Comparison of ENCODE assay signal across 8 mouse cellular contexts in the genomic region with DNA sequence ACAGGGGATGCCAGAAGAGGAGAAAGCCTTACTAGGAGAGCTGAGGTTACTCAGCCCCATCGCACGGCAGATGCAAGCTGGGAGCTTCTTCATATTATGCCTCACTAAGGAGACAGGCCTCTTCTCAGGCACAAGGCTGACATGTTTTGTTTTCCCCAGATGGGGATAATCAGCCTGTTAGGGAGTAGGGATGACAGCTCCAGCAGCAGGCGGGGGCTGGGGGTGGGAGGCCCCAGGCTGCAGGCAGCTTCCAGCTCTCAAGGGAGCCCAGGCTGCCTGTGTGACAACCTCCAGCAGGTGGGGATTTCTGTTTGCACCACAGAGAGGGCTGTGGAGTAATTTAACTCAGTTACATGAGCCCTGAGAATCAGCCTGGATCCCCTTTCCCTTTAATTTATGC. TPM values are rescaled to one million over a fixed set of nuclear protein-coding genes. Genes with fewer than 3 reads are reported as not detected.
A peak's percentile ranks its signal among the peaks of the same experiment; 100 is the strongest.
DNase-seq lines count a peak whose midpoint lies in the region; ATAC-seq lines count a peak whose summit lies in the region.

No protein-coding gene starts in this region.

- no peaks in the 10 kb centered on the region for H3K36me3 ChIP-seq in lung, embryonic 15.5 days
- H3K36me3 ChIP-seq in neural tube, embryonic 13.5 days = no peaks in the 10 kb centered on the region

- H3K4me3 ChIP-seq in lung, embryonic 15.5 days = no peak overlapping the region
- H3K4me3 ChIP-seq in neural tube, embryonic 13.5 days = no peak overlapping the region

- no peak overlapping the region for H3K27ac ChIP-seq in lung, embryonic 15.5 days
- H3K27ac ChIP-seq in neural tube, embryonic 13.5 days (replicated peaks) = peak overlapping the region; percentile 64

- no peaks in the 10 kb centered on the region for H3K9me3 ChIP-seq in lung, embryonic 15.5 days
- no peaks in the 10 kb centered on the region for H3K9me3 ChIP-seq in neural tube, embryonic 13.5 days

- 0 out of 2 replicates have a peak, but pooled peaks have one; percentile 49 for ATAC-seq in lung, embryonic 15.5 days (ENCODE audit: borderline replicate concordance, extremely low read depth, low FRiP score, low TSS enrichment)
- ATAC-seq in frontal cortex, adult (ENCODE audit: low TSS enrichment) = peak; percentile 91
- ATAC-seq in neural tube, embryonic 13.5 days (ENCODE audit: low read depth) = peak; percentile 64
- no peak for ATAC-seq in megakaryocyte, adult 5-6 weeks (ENCODE audit: poor library complexity, severe bottlenecking)

- no peaks in the 10 kb centered on the region for H3K27me3 ChIP-seq in lung, embryonic 15.5 days
- H3K27me3 ChIP-seq in neural tube, embryonic 13.5 days = no peaks in the 10 kb centered on the region

- H3K4me2 ChIP-seq in lung, embryonic 15.5 days = no peak overlapping the region
- no peak overlapping the region for H3K4me2 ChIP-seq in neural tube, embryonic 13.5 days

- 20% methylated on average over 3 of the region's 3 CpGs for WGBS in lung, embryonic 15.5 days
- 19% methylated on average over 3 of the region's 3 CpGs for WGBS in neural tube, embryonic 13.5 days

- no peak overlapping the region for H3K9ac ChIP-seq in lung, embryonic 15.5 days
- H3K9ac ChIP-seq in neural tube, embryonic 13.5 days = peak overlapping the region; percentile 31; the same call in 1 of the 2 replicates

- no peaks in the 10 kb centered on the region for H3K4me1 ChIP-seq in lung, embryonic 15.5 days
- peaks cover 38% of the 10 kb centered on the region for H3K4me1 ChIP-seq in neural tube, embryonic 13.5 days (replicated peaks)

- DNase-seq in lung, postnatal 36 days = no peak
- DNase-seq in layer of hippocampus, adult 9-11 months = peak; percentile 86
- no peak for DNase-seq in B cell, adult 2 months
- DNase-seq in thymus, adult 18-20 months = no peak

RNA-seq across cellular contexts. Expression of a gene that starts 17.4 kb away (rescaled TPM):
- polyA plus RNA-seq in lung, embryonic 15.5 days (2015; fragmentation: Nextera tagmentation; extraction: Ambion mirVana) = 0.40 and 0.71 TPM in 2 replicates
- polyA plus RNA-seq in neural tube, embryonic 13.5 days (2015; fragmentation: Nextera tagmentation; extraction: Ambion mirVana) = 40.5 and 43.9 TPM in 2 replicates
- total RNA-seq in megakaryocyte, adult 5-6 weeks (2015) = 0.25 TPM in 1 of 2 replicates, not detected in the other
- 0.15 and 0.24 TPM in 2 replicates for total RNA-seq in megakaryocyte, adult 5-6 weeks (2017)

RNA-seq across cellular contexts. Expression of a gene that starts 58.3 kb away (rescaled TPM):
- 0.09 and 0.10 TPM in 2 replicates for polyA plus RNA-seq in lung, embryonic 15.5 days (2015; fragmentation: Nextera tagmentation; extraction: Ambion mirVana)
- polyA plus RNA-seq in neural tube, embryonic 13.5 days (2015; fragmentation: Nextera tagmentation; extraction: Ambion mirVana) = not detected in 2 replicates
- total RNA-seq in megakaryocyte, adult 5-6 weeks (2015) = not detected in 2 replicates
- total RNA-seq in megakaryocyte, adult 5-6 weeks (2017) = not detected in 2 replicates

Comparison
In these comparisons a context has a peak if more than half of its experiments do, and no peak if none do; other contexts are left out.
1. RNA of a gene that starts 17.4 kb away (polyA plus RNA-seq): 40.5 to 43.9 TPM in neural tube, embryonic 13.5 days; 0.40 to 0.71 TPM in lung, embryonic 15.5 days; every median in the first group is over 10 times any median in the second.